Mouse (Mus musculus) testis, adult 2 months (tissue): ENCODE measurements around the gene Gys2. TPM values are rescaled to one million over a fixed set of nuclear protein-coding genes. Genes with fewer than 3 reads are reported as not detected.
"Not testable (repeated sequence)": the region's sequence is repeated elsewhere in the genome, so short reads cannot be mapped to it uniquely, and the experiment has no call there.

Experiments used
- H3K27ac ChIP-seq: fragments of 200-500 bp; 2 replicates; pipeline ENCODE4 v1.5.1; 2012; ENCODE audit warnings: low read depth, low read length; ENCODE audit not compliant: control insufficient read depth, insufficient read depth
- H3K27me3 ChIP-seq: fragments of 200-500 bp; 2 replicates; pipeline ENCODE4 v1.6.1; 2012; ENCODE audit warnings: mild to moderate bottlenecking, low read length, moderate library complexity; ENCODE audit not compliant: control insufficient read depth, insufficient read depth
- H3K36me3 ChIP-seq: fragments of 200-500 bp; 2 replicates; pipeline ENCODE4 v1.6.1; 2012; ENCODE audit warnings: mild to moderate bottlenecking, low read length; ENCODE audit not compliant: control insufficient read depth, insufficient read depth
- H3K4me1 ChIP-seq: fragments of 200-500 bp; 2 replicates; pipeline ENCODE4 v1.6.1; 2012; ENCODE audit warnings: low read length; ENCODE audit not compliant: control insufficient read depth, insufficient read depth
- H3K4me3 ChIP-seq: fragments of 200-500 bp; 2 replicates; pipeline ENCODE4 v1.5.1; 2012; ENCODE audit warnings: low read depth, mild to moderate bottlenecking, low read length, moderate library complexity, mixed read lengths; ENCODE audit not compliant: control insufficient read depth
- CTCF ChIP-seq: fragments of 200-500 bp; IDR thresholded peaks from 2 replicates; pipeline ENCODE4 v1.5.1; 2012; ENCODE audit warnings: low read depth, mild to moderate bottlenecking, inconsistent platforms, low read length, moderate library complexity; ENCODE audit not compliant: control insufficient read depth, insufficient read depth, insufficient replicate concordance
- POLR2A ChIP-seq: fragments of 200-500 bp; IDR thresholded peaks from 2 replicates; pipeline ENCODE4 v1.6.1; 2012; ENCODE audit warnings: low read depth, mild to moderate bottlenecking, inconsistent platforms, low read length, moderate library complexity; ENCODE audit not compliant: control insufficient read depth
- polyA plus RNA-seq: library from polyadenylated mRNA; depleted of rRNA; stranded (reverse); fragments of >200 nt; gene quantifications from 2 replicates; pipeline ENCODE4 v1.2.3, GENCODE M21; 2012; rRNA removed

Gys2 gene
- 0.06 and 0.14 TPM in 2 replicates for polyA plus RNA-seq

- TF ChIP-seq POLR2A (no peak), CTCF (no peak)
- Histone ChIP-seq H3K4me3 (no peak within 1 kb of the TSS), H3K4me1 (no peaks in the 10 kb centered on the region), H3K27ac (no peak within 1 kb of the TSS), H3K27me3 (no peaks in the 10 kb centered on the region), H3K36me3 (no peaks in the 10 kb centered on the region)
Measured at GRCm38 (mm10) chr6:142472801-142473203, at the start of gene Gys2. TSS of gene Gys2 (minus strand) at chr6:142473109.

DNA sequence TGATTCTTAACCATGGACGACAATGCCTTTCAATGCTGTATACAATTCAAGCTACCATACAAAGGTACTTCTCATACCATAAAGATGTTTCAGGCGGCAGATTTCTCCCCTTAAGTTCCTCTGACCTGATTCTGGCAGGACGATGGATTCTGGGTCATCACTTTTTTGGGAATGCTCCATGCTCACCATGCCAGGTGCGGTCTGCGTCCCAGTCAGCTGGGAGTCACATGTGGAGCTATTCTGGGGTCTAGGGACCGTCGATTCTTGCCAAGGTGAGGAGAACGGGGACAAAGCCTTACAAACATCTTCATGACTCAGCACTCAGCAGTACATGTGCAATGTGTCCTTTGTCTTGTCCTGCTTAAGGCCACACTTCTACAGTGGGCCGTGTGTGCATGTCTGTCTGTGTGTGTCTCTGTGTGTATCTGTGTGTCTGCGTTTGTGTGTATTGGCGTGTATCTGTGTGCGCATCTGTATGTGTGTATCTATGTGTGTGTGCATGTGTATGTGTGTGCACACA lies 48.7 kb upstream of the Gys2 start:
- TF ChIP-seq POLR2A = no peak
- TF ChIP-seq CTCF = no peak
- Histone ChIP-seq H3K27ac (no peak overlapping the region), H3K36me3 (no peaks in the 10 kb centered on the region), H3K27me3 (no peaks in the 10 kb centered on the region), H3K4me1 (no peaks in the 10 kb centered on the region; the same call in 1 of the 2 replicates), H3K4me3 (no peak overlapping the region)

DNA sequence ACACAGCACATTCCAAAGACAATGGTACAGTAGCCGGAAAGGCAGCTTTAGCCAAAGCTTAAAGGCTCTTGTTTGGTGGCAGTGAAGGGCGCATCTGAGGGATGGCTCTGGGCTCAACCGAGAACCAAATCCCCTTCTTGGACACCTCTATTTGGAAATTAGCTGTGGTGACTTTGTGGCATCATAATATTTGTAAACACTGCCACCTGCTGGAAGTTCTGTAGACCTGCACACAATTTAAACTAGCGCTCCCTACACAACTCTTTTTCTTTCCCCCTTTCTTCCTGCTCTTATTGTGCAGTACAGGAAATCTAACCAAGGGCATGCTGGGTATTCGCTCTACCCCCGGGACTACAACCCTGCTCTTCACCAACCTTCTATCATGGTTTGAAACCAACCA lies 46.2 kb upstream of the Gys2 start:
- no peak for TF ChIP-seq POLR2A
- TF ChIP-seq CTCF = no peak
- Histone ChIP-seq H3K36me3 (no peaks in the 10 kb centered on the region), H3K4me1 (no peaks in the 10 kb centered on the region; the same call in 1 of the 2 replicates), H3K27ac (no peak overlapping the region), H3K4me3 (no peak overlapping the region), H3K27me3 (no peaks in the 10 kb centered on the region)

- H3K27ac ChIP-seq, H3K27me3 ChIP-seq, H3K4me1 ChIP-seq, H3K4me3 ChIP-seq, H3K36me3 ChIP-seq: not testable (repeated sequence)
Measured at GRCm38 (mm10) chr6:142515379-142515778, 42.5 kb upstream of the Gys2 start.

DNA sequence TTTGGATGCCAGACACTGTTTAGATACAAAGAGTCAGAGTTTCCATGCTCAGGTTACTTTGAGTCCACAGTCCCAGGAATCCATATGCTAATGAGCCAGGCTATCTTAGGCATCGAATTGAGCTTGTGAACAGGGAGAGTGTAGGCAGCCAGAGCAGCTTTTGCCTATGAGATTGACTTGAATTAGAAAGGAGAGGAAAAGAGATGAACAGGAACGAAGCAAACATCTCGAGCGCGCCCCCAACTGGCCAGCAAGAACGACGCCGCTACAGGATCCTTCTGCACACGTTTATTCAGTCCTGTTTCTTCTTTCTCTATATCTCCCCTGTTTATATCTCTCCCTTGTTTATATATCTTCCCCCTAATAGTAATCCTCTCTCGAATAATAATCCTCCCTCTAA lies 42.0 kb upstream of the Gys2 start:
- H3K36me3 ChIP-seq = no peaks in the 10 kb centered on the region
- no peak overlapping the region for H3K27ac ChIP-seq
- TF ChIP-seq CTCF (no peak), POLR2A (no peak)
- no peaks in the 10 kb centered on the region for H3K27me3 ChIP-seq
- H3K4me1 ChIP-seq = no peaks in the 10 kb centered on the region; the same call in 1 of the 2 replicates
- H3K4me3 ChIP-seq = no peak overlapping the region

- H3K36me3 ChIP-seq = no peaks in the 10 kb centered on the region
- TF ChIP-seq POLR2A = no peak
- no peak for TF ChIP-seq CTCF
- H3K4me3 ChIP-seq = no peak overlapping the region
Measured at GRCm38 (mm10) chr6:142512902-142513301, 40.0 kb upstream of the Gys2 start.

DNA sequence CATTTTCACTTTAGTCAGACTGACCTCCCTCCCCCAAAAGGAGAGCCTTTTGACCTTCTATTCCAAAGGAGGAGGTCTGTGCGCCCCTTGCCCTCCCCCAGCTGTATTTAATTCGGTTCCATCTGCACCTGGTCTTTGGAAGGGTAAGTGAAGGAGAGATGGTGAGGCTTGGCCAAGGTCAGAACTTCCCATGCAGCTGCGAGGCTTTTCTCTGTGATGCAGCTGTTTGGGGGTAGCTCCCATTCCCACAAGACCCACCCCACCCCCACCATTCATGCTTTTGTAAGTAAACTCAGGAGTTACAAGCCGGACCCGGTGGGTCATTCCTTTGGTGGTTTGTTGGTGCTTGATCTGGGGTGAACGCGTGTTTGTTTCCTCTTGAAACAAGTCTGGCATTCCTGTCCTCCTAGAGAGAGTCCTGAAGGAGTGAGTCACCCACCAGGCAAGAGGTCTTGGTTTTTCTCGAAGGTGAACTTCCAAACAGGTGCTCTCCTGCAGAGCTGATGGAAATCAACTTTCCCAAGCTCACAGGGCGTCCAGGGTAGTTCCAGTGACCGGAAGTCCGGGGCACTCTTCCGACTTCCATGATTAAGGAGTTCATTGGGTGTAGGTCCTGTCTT lies 38.7 kb upstream of the Gys2 start:
- Histone ChIP-seq H3K4me3 (no peak overlapping the region), H3K27me3 (no peaks in the 10 kb centered on the region), H3K27ac (no peak overlapping the region), H3K36me3 (no peaks in the 10 kb centered on the region), H3K4me1 (peaks cover 5% of the 10 kb centered on the region)
- TF ChIP-seq POLR2A = no peak
- no peak for TF ChIP-seq CTCF

More at GRCm38 (mm10) chr6:142512902-142513301, 40.0 kb upstream of the Gys2 start:
- no peaks in the 10 kb centered on the region for H3K27me3 ChIP-seq
- no peak overlapping the region for H3K27ac ChIP-seq
- no peaks in the 10 kb centered on the region for H3K4me1 ChIP-seq

DNA sequence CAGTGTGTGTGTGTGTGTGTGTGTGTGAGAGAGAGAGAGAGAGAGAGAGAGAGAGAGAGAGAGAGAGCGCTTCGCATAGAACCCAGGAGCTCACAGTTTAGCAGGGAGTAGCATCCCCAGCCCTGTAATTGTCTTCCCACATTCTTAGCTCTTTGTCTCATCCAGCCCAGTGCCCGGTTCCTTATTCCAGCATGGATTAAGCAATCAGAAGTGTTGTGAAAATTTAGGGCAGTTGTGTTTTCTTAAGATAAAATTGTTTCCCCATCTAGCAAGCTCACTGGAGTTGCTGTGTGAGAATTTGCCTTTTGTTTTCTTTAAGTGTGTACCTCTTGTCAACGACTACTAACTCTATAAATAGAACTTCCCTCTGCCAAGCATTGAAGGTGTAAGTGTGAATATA lies 35.8 kb upstream of the Gys2 start:
- no peaks in the 10 kb centered on the region for H3K27me3 ChIP-seq
- H3K4me1 ChIP-seq = peaks cover 5% of the 10 kb centered on the region
- TF ChIP-seq CTCF (no peak), POLR2A (no peak)
- H3K27ac ChIP-seq = no peak overlapping the region
- no peak overlapping the region for H3K4me3 ChIP-seq
- H3K36me3 ChIP-seq = no peaks in the 10 kb centered on the region
